ENCODE assay signal across 9 mouse cellular contexts in the genomic region with DNA sequence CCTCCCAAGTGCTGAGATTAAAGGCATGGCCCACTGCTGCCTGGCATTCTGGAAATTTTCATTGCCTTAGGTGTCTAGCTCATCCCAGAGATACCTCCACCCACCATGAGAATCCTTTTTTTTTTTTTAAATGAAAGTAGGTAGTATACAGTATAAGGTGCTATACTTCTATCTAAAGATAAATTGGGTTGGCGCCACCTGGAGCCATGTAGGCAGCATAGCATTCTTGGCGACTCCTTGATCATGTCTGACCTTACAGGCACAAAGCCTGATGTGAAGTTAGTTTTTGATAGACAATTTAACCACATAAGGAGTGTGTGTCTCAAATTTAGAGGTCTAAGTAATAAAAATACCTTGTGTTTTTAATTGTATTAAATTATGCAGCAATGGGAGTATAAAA.
DNase-seq lines count a peak whose midpoint lies in the region; ATAC-seq and TF ChIP-seq lines count a peak whose summit lies in the region.
"Had no signal": no experiment of that assay in that cellular context is flagged by ENCODE, and none has a peak within 500 bp of the region (broad histone marks: within the 10 kb centered on the region; RNA-seq: fewer than 3 reads in every experiment).

No protein-coding gene starts in this region.

- H3K27me3 ChIP-seq in cerebellum, adult 2 months (ENCODE audit: control insufficient read depth, insufficient read depth, low read length), result no peaks in the 10 kb centered on the region
- H3K27me3 ChIP-seq in E14TG2a.4 (ENCODE audit: insufficient read depth, low read length), result no peaks in the 10 kb centered on the region
- no peaks in the 10 kb centered on the region for H3K27me3 ChIP-seq in forebrain, embryonic 14.5 days (replicated peaks; ENCODE audit: control insufficient read depth, insufficient read depth, low read length)
- H3K27me3 ChIP-seq: limb, embryonic 12.5 days had no signal

- H3K36me3 ChIP-seq in E14TG2a.4 (ENCODE audit: insufficient read depth, low read length), result no peaks in the 10 kb centered on the region
- no peaks in the 10 kb centered on the region for H3K36me3 ChIP-seq in forebrain, embryonic 14.5 days (ENCODE audit: control insufficient read depth, insufficient read depth, low read length)
- H3K36me3 ChIP-seq: limb, embryonic 12.5 days had no signal

- no peak for DNase-seq in cerebellum, adult 2 months
- no peak for DNase-seq in cerebellum, adult 11 months
- DNase-seq in layer of hippocampus, adult 2 months (ENCODE audit: low spot score in 2 of 2), result no peak
- DNase-seq in layer of hippocampus, adult 8-10 months (ENCODE audit: low spot score in 2 of 2), result no peak
- peak; percentile 19 for DNase-seq in forebrain, embryonic 14.5 days (ENCODE audit: low spot score)
- DNase-seq in spleen, postnatal 10 days (ENCODE audit: low spot score in 2 of 2), result no peak
- no peak for DNase-seq in ovary, adult 18-20 months (ENCODE audit: low spot score)

- H3K27ac ChIP-seq in cerebellum, adult 2 months (ENCODE audit: insufficient read depth, low read length), result no peak overlapping the region
- H3K27ac ChIP-seq in layer of hippocampus, adult 2 months, result no peak overlapping the region
- H3K27ac ChIP-seq in forebrain, embryonic 14.5 days (ENCODE audit: low read depth, low read length), result no peak overlapping the region
- H3K27ac ChIP-seq: limb, embryonic 12.5 days had no signal

- WGBS in cerebellum, adult 2 months, result 86% methylated on average over 2 of the region's 2 CpGs
- 57% methylated on average over 2 of the region's 2 CpGs for WGBS in forebrain, embryonic 14.5 days

- H3K4me3 ChIP-seq in cerebellum, adult 2 months (replicated peaks; ENCODE audit: insufficient read depth, low read depth, low read length), result no peak overlapping the region
- H3K4me3 ChIP-seq in layer of hippocampus, adult 2 months, result no peak overlapping the region
- no peak overlapping the region for H3K4me3 ChIP-seq in E14TG2a.4 (replicated peaks; ENCODE audit: low read length)
- no peak overlapping the region for H3K4me3 ChIP-seq in forebrain, embryonic 14.5 days (ENCODE audit: low read depth, low read length)
- H3K4me3 ChIP-seq: limb, embryonic 12.5 days had no signal

- no peak for ATAC-seq in forebrain, embryonic 14.5 days

- no peak overlapping the region for H3K9ac ChIP-seq in forebrain, embryonic 14.5 days (ENCODE audit: low read length)
- H3K9ac ChIP-seq: limb, embryonic 12.5 days had no signal

- no peak overlapping the region for H3K4me2 ChIP-seq in forebrain, embryonic 14.5 days (ENCODE audit: low read length)
- H3K4me2 ChIP-seq: limb, embryonic 12.5 days had no signal

- no peaks in the 10 kb centered on the region for H3K9me3 ChIP-seq in E14TG2a.4 (ENCODE audit: low read length)
- H3K9me3 ChIP-seq in forebrain, embryonic 14.5 days (replicated peaks; ENCODE audit: control insufficient read depth, low read length), result no peaks in the 10 kb centered on the region
- H3K9me3 ChIP-seq: limb, embryonic 12.5 days had no signal

- peaks cover 8% of the 10 kb centered on the region; the same call in 1 of the 2 replicates for H3K4me1 ChIP-seq in cerebellum, adult 2 months (ENCODE audit: control insufficient read depth, insufficient read depth, low read length)
- H3K4me1 ChIP-seq in E14TG2a.4 (replicated peaks; ENCODE audit: low read depth, low read length), result no peaks in the 10 kb centered on the region
- H3K4me1 ChIP-seq in forebrain, embryonic 14.5 days (ENCODE audit: control insufficient read depth, insufficient read depth, low read length), result no peaks in the 10 kb centered on the region
- H3K4me1 ChIP-seq: limb, embryonic 12.5 days had no signal

- peak; percentile 44; the same call in 1 of the 2 replicates for TF ChIP-seq CTCF in cerebellum, adult 2 months (IDR thresholded peaks at IDR 0.05; ENCODE audit: borderline replicate concordance, insufficient read depth, low read depth, low read length)
- peak; percentile 63 for TF ChIP-seq CTCF in layer of hippocampus, adult 2 months (conservative IDR thresholded peaks at IDR 0.05)
- TF ChIP-seq CTCF in E14TG2a.4 (conservative IDR thresholded peaks at IDR 0.05; ENCODE audit: low read length), result peak; percentile 48

- no peak for TF ChIP-seq POLR2A in cerebellum, adult 2 months (IDR thresholded peaks at IDR 0.05; ENCODE audit: borderline replicate concordance, insufficient read depth, low read length)
